Mouse (Mus musculus) retina, embryonic 14.5 days (tissue): ENCODE results near the gene Zbtb18.

Source experiments
- DNase-seq: peaks from one replicate; pipeline ENCODE4 v3.0.0-alpha.2; 2015; ENCODE audit warnings: low spot score

Zbtb18 gene

DNA sequence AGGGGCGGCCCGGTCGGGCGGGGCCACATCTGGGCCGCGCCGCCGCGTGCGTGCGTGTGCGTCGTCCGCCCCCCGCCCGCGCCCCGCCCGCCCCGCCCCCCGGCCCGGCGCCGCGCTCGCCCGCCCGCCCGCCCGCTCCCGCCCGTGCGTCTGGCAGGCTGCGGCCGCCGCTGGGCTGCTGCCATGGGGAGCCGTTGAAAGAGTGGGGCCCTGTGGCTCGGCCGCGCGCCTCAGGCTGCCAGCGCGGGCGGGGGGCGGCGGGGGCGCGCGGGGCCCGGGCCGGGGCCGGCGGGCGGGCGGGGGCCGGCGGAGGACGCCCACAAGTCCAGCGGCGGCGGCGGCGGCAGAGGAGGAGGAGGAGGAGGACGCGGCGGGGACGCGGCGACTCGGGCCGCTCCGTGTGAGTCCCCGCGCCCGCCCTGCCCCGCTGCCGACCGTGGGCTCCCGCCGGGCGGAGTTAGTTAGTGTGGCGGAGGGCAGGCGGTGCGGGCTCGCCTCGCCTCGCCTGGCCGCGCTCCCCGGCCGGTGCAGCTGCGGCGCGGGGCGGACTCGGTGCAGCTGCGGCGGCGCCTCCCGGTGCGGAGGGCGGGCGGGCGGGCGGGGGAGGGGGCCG lies at the start of gene Zbtb18:
TSS of gene Zbtb18 (plus strand) at position 156 of the 613 bp plus-strand sequence.
- no peak for DNase-seq

DNA sequence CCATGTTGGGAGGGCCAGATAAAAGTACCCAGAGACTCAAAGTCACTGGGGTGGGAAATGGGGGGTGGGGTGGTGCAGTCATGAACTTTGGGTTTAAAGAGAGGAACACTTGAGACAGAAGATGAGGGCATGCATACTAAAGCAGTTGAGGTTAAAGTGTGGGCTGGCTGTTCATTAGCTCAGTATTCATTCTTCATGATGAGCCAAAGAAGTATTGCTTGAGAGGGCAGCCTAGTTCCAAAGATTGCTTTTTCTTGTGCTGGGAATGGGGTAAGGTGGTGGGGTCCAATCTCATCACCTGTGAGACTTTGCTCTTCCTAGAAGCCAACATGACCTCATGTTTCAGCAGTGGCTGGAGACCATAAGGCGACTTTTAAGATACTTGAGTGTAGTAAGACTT lies 44.7 kb upstream of the Zbtb18 start:
- DNase-seq: no peak

DNA sequence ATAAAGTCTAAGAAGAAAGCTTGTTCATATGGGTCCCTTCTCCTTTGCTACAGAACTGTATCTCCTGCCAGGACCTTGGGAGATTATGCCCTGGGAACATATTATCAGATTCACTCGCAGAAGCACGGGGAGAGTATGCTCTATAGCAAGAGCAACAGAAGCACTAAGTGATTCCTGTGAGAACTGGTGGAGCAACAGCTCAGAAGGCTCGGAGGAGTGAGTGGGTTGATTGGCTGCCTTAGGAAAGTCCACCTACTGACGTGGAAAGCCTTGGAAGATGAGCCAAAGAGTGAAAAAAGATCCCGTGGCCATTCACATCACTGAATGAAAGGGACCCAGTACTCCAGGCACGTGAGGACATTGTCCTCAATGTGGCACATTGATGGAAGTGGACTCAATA lies 37.0 kb upstream of the Zbtb18 start:
- DNase-seq: no peak

DNA sequence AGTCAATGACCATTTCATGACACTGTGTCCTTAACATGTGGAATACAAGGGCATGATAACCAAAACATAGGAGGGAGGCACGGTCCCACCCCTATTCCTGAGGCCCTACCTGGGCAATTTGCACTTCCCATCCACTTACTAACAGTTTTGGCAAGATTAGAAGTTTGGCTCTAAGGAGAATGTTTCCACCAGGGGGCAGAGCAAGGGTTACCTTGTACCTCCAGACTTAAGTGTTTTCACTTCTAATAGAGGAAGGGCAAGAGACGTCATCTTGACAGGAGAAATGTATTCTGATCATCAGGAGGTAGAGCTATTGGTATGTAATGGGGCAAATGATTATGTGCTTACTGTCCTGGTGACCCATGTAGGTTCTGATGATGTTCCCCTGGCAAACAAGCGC lies 33.5 kb upstream of the Zbtb18 start:
- DNase-seq: peak; percentile 12

DNA sequence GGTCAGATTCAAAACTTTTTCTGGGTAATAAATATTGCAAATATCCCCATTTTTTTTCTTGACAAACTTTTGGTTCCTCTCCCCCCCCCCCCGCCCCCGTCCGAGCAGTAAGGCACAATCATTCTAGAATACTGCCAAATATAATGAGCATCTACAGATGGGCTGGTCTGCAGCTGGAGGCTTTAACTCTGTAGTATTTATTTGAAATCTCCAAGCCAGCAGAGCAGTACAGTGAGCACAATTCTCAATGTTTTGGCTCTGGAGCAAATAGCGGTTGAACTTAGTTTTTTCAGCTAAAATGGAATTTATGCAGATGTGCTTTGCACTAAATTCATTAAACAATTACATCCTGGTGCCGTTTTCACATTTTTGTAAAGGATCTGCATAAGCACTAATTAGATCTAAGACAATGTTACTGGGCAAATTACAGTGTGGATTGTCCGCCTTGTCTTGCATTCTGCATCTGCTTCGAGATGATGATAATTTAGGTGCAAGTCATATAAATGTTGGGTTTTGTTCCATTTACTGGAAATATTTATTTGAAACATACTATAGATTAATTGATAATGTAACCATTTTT lies 31.3 kb upstream of the Zbtb18 start:
- DNase-seq: no peak

DNA sequence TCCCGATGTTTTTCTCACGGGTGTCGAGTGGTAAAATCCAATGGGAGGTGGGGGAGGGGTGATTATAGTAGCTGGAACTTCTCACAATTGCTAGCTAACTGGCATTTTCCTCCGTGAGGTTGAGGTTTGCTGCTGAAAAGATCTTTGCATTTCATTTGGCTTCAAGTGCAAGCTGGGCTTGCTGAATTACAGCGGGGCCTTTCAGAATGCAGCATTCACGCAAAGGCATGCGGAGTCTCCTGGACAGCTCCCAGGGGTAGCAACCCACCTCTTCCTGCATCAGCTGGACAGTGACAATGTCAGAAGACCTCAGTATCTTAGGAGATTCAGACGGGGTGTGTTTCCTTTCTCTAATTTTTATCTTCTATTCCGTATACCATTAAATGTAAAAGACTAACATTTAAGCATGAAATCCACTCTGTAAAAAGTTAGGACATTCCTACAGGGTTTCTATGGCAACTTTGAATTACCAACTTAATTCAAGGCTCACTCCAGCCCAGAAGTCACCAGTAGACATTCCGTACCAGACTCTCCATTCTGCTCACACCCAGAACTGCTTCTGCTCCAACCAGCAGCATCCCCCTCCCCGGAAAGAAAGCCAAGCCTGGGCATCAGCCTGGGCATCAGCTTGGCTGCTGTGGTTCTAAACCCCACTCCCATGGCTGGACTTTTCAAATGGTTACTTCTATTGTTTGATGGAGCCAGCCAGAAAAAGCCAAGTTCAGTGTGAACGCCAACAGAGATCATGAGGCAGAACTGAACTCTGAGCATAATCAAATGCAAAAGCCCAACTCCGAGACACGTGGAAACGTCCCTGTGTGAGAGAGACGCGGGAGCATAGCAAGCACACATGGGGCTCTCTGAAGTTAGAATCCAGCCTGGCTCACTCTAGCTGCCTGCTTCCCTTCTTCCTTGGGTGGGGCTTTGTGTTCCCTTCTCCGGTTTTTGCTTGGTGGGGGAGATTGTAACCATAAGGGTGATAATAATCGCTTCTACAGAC lies 30.5 kb upstream of the Zbtb18 start:
- peak; percentile 5 for DNase-seq

DNA sequence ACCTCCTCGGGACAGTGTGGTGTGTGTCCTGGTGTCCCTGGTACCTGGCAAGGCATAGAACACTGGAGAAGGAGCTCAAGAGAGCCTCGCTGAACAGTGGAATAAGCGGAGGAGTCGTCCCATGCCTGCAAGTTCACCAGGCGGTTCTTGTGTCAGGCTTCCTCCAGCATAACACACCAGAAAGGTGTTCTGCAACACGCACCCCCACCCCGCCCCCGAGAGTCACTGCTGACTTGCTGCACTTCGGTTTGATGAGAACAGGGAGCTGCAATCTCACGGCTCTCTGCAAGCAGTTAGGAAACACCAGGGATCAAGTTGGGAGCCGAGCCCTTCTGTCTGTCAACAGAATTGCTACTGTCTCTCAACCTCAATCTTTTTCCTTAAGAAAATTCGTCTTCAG lies 22.8 kb upstream of the Zbtb18 start:
- DNase-seq: no peak

DNA sequence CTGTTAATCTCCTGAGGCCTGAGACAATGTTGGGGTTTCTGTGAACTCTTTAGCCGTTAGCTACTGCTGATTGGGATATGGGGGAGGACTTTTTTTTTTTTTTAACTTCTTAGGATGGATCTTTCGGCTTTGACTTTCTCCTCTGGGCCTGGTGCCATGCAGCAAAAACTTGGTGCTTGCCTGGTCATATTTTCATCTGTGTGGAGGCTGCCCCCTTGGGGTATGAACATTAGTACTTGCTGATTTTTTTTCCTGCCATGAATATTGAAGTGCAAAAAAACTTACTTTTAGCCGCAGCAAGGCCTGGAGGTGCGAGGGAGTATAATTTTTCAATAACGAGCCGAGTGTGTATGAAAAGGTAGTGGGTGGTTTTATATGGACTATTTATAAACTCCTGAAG lies 22.0 kb upstream of the Zbtb18 start:
- peak; percentile 9 for DNase-seq

DNA sequence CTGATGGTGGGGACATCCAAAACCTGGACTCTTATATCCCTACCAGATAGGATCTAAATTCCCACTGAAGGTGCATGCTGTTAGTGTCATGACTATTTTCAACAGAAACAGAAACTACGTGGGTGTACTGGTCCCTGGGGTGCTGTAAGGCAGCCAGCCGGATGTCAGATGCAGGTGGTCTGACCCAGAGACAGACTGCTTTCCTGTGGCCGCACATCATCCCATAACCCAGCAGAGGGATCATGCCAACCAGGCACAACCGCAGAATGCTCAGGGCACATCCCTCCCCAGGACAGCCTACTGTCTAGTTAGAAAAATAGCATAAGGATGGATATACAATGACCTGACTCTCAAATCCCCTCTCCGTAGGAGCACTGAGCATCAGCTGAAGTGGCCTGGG lies 14.3 kb upstream of the Zbtb18 start:
- DNase-seq: no peak

DNA sequence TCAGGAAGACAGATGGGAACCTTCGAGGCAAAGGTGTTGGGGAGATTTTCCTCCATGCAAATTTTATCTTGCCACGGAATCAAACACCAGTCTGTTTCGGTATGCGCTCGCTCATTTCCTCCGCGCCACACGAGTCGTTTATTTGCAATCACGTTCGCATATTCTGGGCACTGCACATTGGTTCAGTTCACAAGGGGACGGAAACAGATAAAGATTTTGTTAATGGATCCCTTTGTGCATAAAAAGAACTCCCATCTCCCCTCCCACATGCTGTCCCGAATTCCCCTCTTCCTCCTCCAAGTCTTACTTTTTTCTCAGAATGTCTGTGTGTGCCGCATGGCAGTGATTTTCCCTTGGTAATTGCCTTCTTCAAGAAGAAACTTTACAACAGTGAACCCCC lies 13.8 kb upstream of the Zbtb18 start:
- DNase-seq: no peak

DNA sequence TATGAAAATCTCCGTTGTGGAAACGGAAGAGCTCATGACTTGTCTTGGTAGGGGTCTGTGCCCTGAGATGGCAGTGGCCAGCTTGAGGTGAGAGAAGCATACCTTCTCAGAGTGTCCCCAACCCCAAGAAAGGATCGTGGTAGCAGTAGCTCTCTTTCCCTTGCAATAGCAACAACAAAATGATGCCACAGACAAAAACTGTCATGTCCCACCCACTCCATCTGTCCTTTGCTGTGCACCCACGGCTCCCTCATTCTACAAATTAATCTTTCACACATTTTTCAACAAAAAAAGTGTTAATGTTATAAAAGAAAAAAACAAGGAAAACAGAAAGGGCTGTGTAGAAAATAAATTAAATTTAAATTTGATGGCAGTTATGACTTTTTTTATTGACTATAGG lies 13.1 kb upstream of the Zbtb18 start:
- no peak for DNase-seq

DNA sequence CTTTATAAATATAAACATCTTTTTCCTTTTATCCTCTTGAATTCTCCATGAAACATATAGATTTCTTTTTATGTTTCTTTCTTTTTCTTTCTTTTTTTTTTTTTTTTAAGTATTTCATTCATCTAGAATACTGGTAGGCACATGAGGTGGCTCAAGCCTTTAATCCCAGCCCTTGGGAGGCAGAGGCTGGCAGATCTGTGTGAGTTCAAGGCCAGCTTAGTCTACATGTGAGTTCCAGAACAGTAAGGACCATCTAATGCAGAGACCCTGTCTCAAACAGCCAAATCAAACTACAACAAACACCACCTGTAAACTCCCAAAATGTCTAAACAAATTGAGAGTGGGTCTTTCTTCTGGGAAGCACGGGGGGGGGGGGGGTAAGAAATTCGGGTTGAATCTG lies 1.7 kb upstream of the Zbtb18 start:
- DNase-seq: no peak

DNA sequence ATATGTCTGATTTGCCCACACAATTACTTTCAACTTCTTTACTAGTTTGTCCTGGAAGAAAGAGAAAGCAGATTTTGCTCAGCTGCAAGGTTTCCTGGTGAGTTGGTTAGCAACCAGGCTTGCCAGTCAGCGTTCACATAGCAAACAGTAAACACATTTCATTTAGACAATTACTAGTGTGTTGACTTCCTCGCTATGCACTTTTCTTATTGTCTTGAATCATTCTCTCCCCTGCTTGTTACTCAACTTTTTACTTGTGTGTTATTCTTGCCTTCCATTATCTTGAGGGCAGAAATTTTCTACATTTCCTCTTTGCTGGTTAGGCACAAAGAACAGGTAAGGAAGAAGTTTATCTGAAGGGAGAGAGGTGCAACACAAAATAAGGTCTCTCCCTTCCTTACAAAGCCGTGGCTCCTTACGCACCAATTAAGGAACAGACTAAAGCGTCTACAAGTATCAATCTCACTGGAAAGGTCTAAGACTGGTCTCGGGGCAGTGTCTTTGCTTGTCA lies 1.1 kb upstream of the Zbtb18 start:
- no peak for DNase-seq

DNA sequence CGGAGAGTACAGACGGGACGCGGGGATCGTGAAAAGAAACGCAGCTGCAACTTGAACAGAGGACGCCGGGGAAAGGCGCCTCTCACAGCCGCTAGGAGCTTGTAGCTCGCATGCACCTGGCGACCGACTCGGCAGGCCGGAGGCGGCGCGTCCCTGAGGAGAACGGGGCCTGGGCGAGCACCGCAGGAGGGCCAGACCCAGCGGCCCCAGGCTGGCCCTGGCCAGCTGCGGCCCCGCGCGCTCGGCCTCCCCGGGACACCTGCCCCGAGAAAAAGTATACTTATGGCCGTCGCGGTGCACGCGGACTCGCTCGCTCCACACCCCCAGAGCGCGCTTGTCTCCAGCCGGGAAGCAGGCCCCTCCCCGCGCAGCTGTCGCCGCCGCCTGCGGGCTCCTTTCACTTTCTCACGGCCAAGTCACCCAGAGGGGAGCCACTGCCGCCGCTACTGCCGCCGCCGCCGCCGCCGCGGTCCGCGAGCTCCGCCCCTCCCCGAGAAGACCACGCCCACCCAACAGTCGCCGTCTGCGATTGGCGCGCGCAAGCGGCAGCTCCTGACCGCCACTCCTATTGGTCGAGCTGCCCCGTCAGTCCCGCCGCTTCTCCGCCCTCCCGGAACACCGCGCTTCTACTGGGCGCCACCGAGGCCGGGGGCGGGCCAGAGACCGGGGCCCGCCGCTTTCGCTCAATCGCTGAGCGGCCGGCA lies 507 bp upstream of the Zbtb18 start:
- peak; percentile 96 for DNase-seq

DNA sequence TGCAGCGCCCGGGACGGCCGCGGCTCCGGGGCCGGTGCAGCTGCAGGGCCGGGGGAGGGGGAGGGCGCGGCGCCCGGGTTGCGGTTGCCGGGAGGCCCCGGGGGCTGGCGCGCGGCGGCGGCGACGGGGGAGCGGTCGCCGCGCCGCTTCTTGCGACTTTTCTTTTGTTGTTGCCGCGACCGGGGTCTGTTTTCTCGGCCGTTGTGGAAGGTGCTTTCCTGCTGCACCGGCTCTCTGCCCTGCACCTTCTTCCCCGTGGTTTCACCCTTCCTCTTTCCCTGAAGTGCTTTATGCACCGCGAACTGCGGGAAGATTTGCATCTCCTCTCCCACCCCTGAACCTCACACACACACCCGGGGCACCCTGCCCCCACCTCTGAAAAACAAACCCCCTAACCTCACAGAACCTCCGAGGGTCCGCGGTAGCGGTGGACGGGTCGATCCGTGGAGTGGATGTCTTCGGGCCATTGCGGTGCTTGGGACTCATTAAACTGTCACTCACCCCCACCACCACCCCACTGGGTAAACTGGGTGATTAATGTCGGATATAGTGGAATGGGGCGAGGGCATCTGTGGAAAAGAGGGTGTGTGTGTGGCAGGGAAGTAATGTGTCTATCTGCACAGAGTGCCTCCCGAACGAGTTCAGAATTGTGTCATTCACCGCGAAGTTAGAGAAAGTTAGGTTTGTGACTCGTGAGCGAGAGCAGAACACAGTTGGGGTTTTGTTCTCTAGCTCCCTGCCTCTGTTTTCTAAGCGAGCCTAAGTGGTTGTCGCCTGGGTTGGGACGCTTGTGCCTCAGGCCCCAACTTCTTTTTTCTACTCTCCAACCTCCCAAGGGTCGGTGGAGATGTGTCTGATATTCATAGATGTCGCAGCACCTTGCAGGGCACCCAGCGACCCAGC lies 921 bp downstream of the Zbtb18 start:
- peak; percentile 48 for DNase-seq

DNA sequence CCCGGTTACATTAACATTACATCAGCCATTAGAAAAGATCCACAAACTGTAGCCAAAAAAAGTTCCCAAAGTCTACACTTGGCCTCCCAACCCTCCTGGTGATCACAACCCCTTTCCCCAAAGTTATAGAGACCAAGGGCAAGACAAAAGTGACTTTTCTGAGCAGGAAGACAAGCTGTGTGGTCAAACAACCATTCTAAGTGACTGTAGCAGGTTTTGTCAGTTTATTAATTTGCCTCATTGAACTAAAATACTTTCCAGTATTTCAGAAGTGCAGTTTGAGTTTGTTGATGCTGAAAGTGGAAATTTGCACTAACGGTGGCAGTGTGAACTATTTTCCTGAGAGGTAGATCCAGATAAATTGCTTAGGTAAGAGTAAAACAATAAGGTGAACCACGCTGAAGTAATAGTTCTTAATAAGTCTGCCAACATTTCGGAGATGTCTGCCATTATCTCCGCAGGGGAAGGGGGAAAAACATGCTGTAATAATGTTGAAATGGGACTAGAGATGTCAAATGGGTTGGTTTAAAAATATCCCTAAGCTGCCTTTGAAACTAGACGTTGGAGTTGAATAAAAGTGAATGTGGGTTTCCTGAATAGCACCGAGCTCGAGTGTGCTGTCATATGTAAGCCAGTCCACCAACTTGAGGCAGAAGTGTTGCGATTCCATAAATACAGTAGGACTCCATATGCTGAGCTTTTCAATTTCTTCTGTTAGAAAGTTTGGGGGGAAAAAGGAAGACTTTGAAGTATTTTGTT lies 1.8 kb downstream of the Zbtb18 start:
- DNase-seq: no peak

DNA sequence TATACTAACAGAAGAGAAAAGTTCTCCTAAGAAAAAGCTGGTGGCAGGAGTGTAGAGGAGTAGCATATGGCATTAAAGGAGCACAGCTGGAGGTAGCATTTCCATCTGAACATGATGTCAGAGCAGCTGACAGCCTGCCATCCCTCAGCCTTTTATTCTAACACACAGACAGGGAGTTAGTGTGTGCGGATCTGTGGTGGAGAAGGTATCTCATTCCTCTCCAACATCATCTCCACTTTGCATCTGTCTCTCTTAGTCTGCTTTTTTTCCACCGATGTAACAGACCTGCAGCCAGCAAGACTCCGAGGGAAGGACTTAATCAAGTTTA lies 2.3 kb downstream of the Zbtb18 start:
- DNase-seq: peak; percentile 70

DNA sequence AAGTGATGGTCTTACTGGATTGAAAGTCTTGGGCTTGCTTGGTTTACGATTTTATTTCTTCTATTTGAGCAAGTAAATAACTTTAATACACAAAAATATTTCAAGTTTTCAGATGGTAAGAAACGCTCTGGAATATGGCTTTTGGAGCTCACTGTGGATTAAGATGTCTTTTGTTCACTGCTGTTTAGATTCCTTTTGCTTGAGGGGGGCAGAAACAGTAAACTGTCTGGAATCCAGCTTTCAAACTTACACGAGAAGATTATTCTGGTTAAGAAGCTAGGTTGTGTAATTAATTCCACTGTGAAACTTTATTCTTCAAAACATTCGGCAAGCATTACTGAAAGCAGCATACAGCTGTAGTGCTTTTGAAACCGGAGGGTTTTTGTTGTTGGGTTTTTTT lies 2.8 kb downstream of the Zbtb18 start:
- no peak for DNase-seq

DNA sequence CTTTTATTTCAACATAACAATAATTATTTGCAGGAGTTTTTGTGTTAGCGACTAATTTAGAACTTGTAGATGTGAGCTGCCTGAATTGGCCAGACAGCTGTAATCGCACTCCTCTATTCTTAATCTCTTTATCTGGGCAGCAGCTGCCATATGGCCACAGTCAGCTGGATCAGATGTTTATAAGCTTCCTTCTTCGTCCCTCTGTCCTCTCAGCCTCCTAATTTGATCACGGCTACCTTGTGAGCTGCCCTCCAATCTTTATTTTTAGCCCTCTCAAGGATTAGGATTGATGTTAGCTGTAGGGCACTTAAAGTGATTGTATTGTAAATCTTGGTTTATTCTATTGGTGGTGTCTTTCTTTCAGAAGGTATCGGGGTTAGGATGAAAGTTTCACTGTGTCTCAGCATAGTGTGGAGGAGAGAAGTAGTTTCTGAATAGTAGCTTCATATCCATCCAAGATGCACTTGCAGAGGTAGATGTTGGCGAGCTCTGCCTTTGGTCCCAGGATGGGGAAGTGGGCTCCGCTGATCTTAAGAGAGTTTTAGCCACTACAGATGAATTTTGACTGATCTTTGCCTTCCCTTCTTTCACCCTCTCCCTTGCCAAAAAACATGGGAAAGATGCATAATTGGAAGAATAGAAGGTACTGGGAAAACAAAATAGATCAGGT lies 3.4 kb downstream of the Zbtb18 start:
- DNase-seq: peak; percentile 61

DNA sequence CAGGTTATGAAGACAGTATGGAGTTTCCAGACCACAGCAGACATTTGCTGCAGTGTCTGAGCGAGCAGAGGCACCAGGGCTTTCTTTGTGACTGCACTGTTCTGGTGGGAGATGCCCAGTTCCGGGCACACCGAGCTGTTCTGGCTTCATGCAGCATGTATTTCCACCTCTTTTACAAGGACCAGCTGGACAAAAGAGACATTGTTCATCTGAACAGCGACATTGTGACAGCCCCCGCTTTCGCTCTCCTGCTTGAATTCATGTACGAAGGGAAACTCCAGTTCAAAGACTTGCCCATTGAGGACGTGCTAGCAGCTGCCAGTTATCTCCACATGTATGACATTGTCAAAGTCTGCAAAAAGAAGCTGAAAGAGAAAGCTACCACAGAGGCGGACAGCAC lies 4.9 kb downstream of the Zbtb18 start:
- DNase-seq: peak; percentile 46
